Mouse (Mus musculus) E14TG2a.4 (cell line): ENCODE results near the gene Ntm.

ENCODE experiments used
- H3K27me3 ChIP-seq: 2 replicates; pipeline ENCODE4 v1.6.1; 2014; ENCODE audit warnings: low read length, control low read depth; ENCODE audit not compliant: insufficient read depth
- H3K36me3 ChIP-seq: 2 replicates; pipeline ENCODE4 v1.6.1; 2014; ENCODE audit warnings: low read length, control low read depth; ENCODE audit not compliant: insufficient read depth
- H3K4me1 ChIP-seq: replicated peaks from 2 replicates; pipeline ENCODE4 v1.6.1; 2014; ENCODE audit warnings: low read depth, low read length, control low read depth
- H3K4me3 ChIP-seq: replicated peaks from 2 replicates; pipeline ENCODE4 v1.5.1; 2014; ENCODE audit warnings: mild to moderate bottlenecking, low read length
- H3K9me3 ChIP-seq: 2 replicates; pipeline ENCODE4 v1.6.1; 2014; ENCODE audit warnings: low read length, control low read depth
- CTCF ChIP-seq: conservative IDR thresholded peaks from 2 replicates; pipeline ENCODE4 v1.5.1; 2014; ENCODE audit warnings: low read length
- NANOG ChIP-seq: IDR thresholded peaks from 2 replicates; pipeline ENCODE4 v1.6.1; 2014; ENCODE audit warnings: borderline replicate concordance, low read length, mixed read lengths
- POU5F1 ChIP-seq: IDR thresholded peaks from 2 replicates; pipeline ENCODE4 v1.6.1; 2014; ENCODE audit warnings: low read length, borderline replicate concordance

Ntm gene

DNA sequence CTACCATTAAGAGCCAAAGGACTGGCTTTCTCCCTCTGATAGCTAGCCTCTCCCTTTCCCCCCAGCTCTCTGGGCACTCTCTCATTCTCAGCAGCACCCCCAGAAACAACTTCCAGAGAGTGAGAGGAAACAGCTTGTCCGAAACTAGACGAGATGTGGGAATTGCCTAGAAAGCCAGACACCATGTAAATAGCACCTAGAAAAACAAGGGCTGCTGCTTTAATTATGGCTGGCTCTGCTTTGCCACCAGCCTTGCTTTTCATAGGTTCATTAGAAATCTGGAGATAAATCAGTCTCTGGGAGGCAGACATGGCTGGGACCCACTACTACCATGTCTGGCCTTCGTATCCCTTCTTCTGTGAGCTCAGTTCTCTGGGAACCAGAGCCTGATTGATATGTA lies 96.1 kb downstream of the Ntm start:
- Histone ChIP-seq H3K36me3 (no peaks in the 10 kb centered on the region), H3K27me3 (no peaks in the 10 kb centered on the region), H3K9me3 (no peaks in the 10 kb centered on the region), H3K4me3 (no peak overlapping the region), H3K4me1 (peaks cover 9% of the 10 kb centered on the region; the same call in 1 of the 2 replicates)
- TF ChIP-seq NANOG (no peak), POU5F1 (no peak), CTCF (no peak)

DNA sequence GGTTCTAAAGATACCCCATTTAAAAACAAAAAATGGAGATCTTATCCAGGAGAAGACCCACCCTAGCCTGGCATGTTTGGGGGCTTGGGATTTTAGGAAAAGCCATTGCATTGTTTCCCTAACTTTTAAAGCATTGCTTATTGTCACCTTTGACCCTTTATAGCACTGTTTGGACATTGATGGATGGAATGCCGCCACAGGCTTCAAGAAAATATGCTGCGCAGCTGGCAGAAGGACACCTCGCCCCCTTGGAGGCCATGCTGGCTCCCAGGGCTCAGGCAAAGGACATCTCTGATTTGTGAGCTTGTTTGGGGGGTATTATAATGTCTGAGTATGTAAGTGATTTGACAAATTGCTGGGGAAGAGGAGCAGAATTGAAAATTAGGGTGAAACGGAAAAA lies 96.8 kb downstream of the Ntm start:
- no peaks in the 10 kb centered on the region for H3K9me3 ChIP-seq
- peaks cover 6% of the 10 kb centered on the region; the same call in 1 of the 2 replicates for H3K4me1 ChIP-seq
- no peak for TF ChIP-seq POU5F1
- TF ChIP-seq CTCF, result no peak
- TF ChIP-seq NANOG, result no peak
- no peaks in the 10 kb centered on the region for H3K36me3 ChIP-seq
- H3K27me3 ChIP-seq, result no peaks in the 10 kb centered on the region
- no peak overlapping the region for H3K4me3 ChIP-seq

DNA sequence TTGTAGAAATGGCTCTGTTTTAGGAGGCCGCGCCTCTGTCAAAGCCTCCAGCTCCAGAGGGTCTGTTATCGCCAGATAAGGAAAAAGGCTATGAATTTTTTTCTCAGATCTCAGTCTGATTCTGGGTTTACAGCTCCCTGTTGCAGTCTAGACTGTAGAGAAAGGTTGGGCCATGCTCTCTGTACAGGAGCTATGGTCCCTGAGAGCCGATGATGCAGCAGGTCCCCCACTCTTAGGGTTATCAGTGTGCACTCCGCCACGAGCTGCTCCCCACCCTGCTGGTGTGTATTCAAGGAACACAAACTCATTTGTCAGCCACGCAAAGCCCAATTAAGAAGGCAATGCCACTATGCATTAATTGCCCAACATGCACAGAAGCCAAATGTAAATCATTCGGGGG lies 97.4 kb downstream of the Ntm start:
- no peaks in the 10 kb centered on the region for H3K9me3 ChIP-seq
- no peak overlapping the region for H3K4me3 ChIP-seq
- no peaks in the 10 kb centered on the region for H3K27me3 ChIP-seq
- H3K4me1 ChIP-seq, result peaks cover 6% of the 10 kb centered on the region; the same call in 1 of the 2 replicates
- no peaks in the 10 kb centered on the region for H3K36me3 ChIP-seq
- TF ChIP-seq POU5F1, result no peak

DNA sequence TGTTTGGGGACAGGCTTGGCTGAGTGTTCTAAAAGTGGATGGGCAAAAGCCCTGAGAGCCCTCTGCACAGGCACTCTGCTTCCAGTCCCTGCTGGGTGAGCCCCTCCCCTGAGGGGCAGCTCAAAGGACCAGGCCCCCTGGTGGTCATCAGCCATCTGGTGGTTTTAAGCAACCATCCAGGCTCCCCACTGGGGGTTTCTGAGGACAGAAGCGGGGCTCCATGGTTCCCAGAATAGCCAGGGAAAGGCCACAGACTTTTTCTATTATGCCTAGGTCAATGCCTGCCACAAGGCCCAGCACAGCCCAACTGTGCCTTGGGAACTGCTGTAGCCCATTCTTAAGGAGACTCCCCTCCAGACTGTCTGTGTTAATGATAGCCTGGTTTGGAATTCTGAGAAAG lies 98.1 kb downstream of the Ntm start:
- Histone ChIP-seq H3K36me3 (no peaks in the 10 kb centered on the region), H3K4me3 (no peak overlapping the region), H3K4me1 (peaks cover 6% of the 10 kb centered on the region; the same call in 1 of the 2 replicates), H3K9me3 (no peaks in the 10 kb centered on the region), H3K27me3 (no peaks in the 10 kb centered on the region)
- TF ChIP-seq NANOG, result no peak
- peak; percentile 11; the same call in 1 of the 2 replicates for TF ChIP-seq CTCF
- no peak for TF ChIP-seq POU5F1

DNA sequence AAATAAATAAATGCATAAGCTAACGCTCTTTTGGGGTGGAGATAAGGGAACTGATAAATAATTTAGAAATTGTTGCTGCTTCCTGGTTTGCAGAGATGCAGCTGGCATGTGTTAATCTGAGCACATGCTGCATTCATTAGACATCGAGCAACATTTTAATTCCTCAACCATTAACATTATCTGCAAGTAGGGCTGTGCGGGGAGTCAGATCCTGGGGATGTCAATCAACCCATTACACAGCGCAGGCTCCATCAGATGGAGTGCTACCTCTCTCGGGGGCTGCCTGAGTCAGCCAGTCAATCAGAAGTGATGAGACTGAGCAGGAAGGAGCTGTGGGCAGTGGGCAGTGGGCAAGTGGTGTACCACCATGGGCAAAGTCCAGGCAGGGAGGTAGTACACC lies 100.5 kb downstream of the Ntm start:
- H3K9me3 ChIP-seq, result no peaks in the 10 kb centered on the region
- no peak for TF ChIP-seq POU5F1
- TF ChIP-seq NANOG, result no peak
- TF ChIP-seq CTCF, result no peak
- no peaks in the 10 kb centered on the region for H3K36me3 ChIP-seq
- H3K4me3 ChIP-seq, result no peak overlapping the region
- H3K4me1 ChIP-seq, result peaks cover 6% of the 10 kb centered on the region
- H3K27me3 ChIP-seq, result no peaks in the 10 kb centered on the region

DNA sequence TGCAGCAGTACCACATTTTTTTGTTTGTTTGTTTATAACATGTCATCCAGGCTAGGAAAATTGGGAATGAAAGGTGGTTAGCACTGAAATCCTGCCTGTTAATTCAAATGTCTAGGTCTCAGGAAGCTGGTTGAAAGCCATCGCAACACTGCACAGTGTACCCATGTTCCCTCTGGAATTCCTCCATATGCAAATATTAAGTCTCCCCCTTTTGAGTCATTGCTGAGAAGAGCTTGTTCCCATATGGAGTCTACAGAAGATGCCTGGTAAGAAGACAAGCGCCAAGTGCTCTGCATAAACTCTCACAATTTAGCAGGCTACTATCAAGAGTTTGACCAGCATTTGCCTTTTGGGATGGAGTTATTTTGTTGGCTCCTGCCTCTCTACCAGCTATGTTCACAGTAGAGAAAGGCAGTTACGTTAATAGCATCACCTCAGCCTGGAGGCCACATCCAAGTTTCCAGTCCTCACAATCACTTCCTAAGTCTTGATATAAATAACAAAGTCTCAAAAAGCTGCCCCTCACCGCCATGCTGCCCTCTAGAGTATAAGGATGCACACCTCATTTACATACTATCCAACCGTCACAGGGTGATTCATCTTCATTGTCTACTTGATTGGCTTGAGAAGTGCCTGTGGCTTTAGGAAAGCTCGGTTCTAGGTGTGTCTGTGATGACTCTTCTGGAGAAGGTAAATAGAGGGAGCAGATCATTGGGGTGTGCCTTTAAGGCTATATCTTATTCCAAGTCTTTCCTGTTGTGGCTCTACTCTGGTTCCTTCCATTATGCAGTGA lies 103.5 kb downstream of the Ntm start:
- no peaks in the 10 kb centered on the region; the same call in 1 of the 2 replicates for H3K4me1 ChIP-seq
- no peaks in the 10 kb centered on the region for H3K27me3 ChIP-seq
- TF ChIP-seq POU5F1 (no peak), NANOG (peak; percentile 77; the same call in 1 of the 2 replicates)
- H3K36me3 ChIP-seq, result no peaks in the 10 kb centered on the region
- no peak overlapping the region for H3K4me3 ChIP-seq
- H3K9me3 ChIP-seq, result no peaks in the 10 kb centered on the region

DNA sequence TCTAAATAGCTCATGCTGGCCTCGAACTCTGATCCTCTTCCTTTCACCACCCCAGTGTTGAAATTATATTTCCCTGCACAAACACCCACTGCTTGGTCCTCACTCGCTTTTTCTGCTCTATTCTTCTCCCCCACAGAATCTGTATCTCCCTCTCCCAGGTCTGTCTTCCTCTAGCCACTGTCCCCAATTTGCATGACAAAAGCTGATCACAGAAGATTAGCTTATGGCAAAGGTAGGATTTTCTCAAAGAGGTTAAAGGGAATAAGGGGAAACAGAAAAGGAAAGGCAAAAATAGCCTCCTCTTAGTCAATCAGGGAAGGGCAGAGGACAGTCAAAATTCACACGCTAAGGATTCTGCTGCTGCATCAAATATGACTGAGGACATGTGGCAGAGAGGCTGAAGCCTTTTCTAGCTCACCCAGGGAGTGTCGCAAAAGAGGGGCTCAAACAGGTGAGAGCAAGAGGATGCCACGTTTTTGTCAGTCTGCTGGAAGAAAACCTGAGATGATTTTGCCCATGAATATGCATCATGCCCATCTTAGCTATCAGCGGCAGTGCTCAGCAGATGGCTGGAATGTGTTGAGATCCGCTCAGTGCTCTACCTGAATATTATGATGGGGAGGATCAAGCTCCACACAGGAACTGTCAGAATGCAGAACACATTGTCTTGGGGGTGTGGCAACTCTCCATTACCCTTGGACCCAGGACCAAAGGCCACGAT lies 114.0 kb downstream of the Ntm start:
- TF ChIP-seq NANOG (no peak), CTCF (no peak), POU5F1 (peak; percentile 73; the same call in 1 of the 2 replicates)
- H3K9me3 ChIP-seq, result no peaks in the 10 kb centered on the region
- H3K27me3 ChIP-seq, result no peaks in the 10 kb centered on the region
- peaks cover 19% of the 10 kb centered on the region for H3K4me1 ChIP-seq
- H3K4me3 ChIP-seq, result no peak overlapping the region
- no peaks in the 10 kb centered on the region for H3K36me3 ChIP-seq

DNA sequence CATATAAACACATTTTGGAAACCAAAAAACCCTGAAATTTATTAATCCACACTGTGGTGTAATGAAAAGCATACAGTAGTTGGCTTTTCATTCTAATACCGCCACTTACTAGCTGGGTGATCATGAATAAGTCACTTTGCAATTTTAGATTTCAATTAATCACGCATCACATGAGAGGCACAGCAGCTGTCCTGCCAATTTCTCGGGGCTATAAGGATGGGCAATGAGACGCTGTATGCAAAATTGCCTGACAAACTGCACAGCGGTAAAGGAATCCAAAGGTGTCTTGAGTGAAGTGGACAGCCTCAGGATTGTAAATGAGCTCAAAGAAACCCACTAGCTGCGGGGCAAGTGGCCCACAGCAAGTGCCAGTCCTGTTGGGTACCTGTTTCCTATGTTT lies 125.6 kb downstream of the Ntm start:
- Histone ChIP-seq H3K27me3 (no peaks in the 10 kb centered on the region), H3K4me1 (no peaks in the 10 kb centered on the region), H3K9me3 (no peaks in the 10 kb centered on the region), H3K36me3 (no peaks in the 10 kb centered on the region), H3K4me3 (no peak overlapping the region)
- no peak for TF ChIP-seq CTCF
- no peak for TF ChIP-seq NANOG
- TF ChIP-seq POU5F1, result no peak

DNA sequence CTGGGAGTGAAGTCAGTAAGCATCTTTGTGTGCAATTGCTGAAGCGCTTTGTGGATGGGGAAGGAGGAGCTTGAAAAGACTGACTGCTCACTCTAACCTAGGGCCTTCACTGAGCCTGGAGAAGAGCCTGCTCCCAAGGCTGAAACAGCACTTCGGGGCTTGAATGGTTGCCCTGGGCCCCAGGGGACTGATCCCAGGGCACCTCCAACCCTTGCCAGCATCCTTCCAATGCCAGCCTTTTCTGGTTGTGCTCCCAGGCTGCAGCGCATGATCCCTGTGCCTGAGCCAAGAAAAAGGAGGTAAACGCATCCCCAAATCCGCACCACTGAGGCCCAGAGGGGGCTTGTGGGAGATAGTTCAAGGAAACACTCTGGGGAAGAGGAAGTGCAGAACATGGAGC lies 128.0 kb downstream of the Ntm start:
- Histone ChIP-seq H3K4me1 (no peaks in the 10 kb centered on the region), H3K27me3 (no peaks in the 10 kb centered on the region), H3K9me3 (no peaks in the 10 kb centered on the region), H3K36me3 (no peaks in the 10 kb centered on the region), H3K4me3 (no peak overlapping the region)
- TF ChIP-seq NANOG (no peak), POU5F1 (no peak), CTCF (no peak)
